Mouse (Mus musculus) heart, adult 8-10 months (tissue): ENCODE results near the gene Gm6377. TPM values are rescaled to one million over a fixed set of nuclear protein-coding genes. Genes with fewer than 3 reads are reported as not detected.

Experiments
- DNase-seq: peaks from one replicate; pipeline ENCODE4 v3.0.0; 2022; ENCODE audit warnings: low spot score
- total RNA-seq, 4 experiments: library from RNA; stranded (reverse); gene quantifications; 2 replicates each; pipeline ENCODE4 v1.2.4; 2022

The Gm6377 gene
- total RNA-seq, result under 1 TPM in 2 of 4 experiments, not detected in 2; 0.11 to 0.19 TPM

- DNase-seq, result peak; percentile 6
These were observed at the start of gene Gm6377 for GRCm38 (mm10) chrX:109196468-109196867. Gene Gm6377, plus strand, starts transcription at chrX:109196756.

- DNase-seq, result no peak
These were observed 49.4 kb upstream of the Gm6377 start for GRCm38 (mm10) chrX:109147108-109147507.

GRCm38 (mm10) chrX:109151228-109151627 lies 45.3 kb upstream of the Gm6377 start:
- no peak for DNase-seq

- DNase-seq, result no peak
These were observed 36.2 kb upstream of the Gm6377 start for GRCm38 (mm10) chrX:109160326-109160725.

- no peak for DNase-seq
These were observed 35.7 kb upstream of the Gm6377 start for GRCm38 (mm10) chrX:109160901-109161300.

- no peak for DNase-seq
These were observed 21.5 kb upstream of the Gm6377 start for GRCm38 (mm10) chrX:109175038-109175437.

- no peak for DNase-seq
These were observed 21.1 kb upstream of the Gm6377 start for GRCm38 (mm10) chrX:109175470-109175869.

GRCm38 (mm10) chrX:109184706-109185478 lies 11.7 kb upstream of the Gm6377 start:
- no peak for DNase-seq

GRCm38 (mm10) chrX:109189607-109190006 lies 6.9 kb upstream of the Gm6377 start:
- DNase-seq, result peak; percentile 3

GRCm38 (mm10) chrX:109190969-109191368 lies 5.6 kb upstream of the Gm6377 start:
- DNase-seq, result peak; percentile 38

GRCm38 (mm10) chrX:109191436-109191835 lies 5.1 kb upstream of the Gm6377 start:
- peak; percentile 42 for DNase-seq

GRCm38 (mm10) chrX:109207843-109208242 lies 11.3 kb downstream of the Gm6377 start:
- DNase-seq, result no peak

- no peak for DNase-seq
These were observed 32.2 kb downstream of the Gm6377 start for GRCm38 (mm10) chrX:109228720-109229119.

- DNase-seq, result no peak
These were observed 39.0 kb downstream of the Gm6377 start for GRCm38 (mm10) chrX:109235383-109236036.

- peak; percentile 21 for DNase-seq
These were observed 41.6 kb downstream of the Gm6377 start for GRCm38 (mm10) chrX:109238163-109238562.

Other genes with a start within 250 kb of the Gm6377 start
- 10 to 100 TPM; 10.9 to 16.3 (median 11.8) TPM for gene Hmgn5, start 183.4 kb upstream of the Gm6377 start, total RNA-seq
- 10 to 100 TPM; 26.3 to 36.2 (median 31.2) TPM for gene Sh3bgrl, start 101.4 kb upstream of the Gm6377 start, total RNA-seq